Mouse (Mus musculus): ENCODE measurements around the gene Slc7a9.

Slc7a9 gene

GRCm38 (mm10) chr7:35447996-35448846 is at the start of gene Slc7a9:
TSS of gene Slc7a9 (plus strand) at chr7:35448796.
- no peak for DNase-seq

- DNase-seq, result no peak
Observed at GRCm38 (mm10) chr7:35401169-35401568, 47.4 kb upstream of the Slc7a9 start.

- DNase-seq, result no peak
Observed at GRCm38 (mm10) chr7:35415226-35415625, 33.4 kb upstream of the Slc7a9 start.

- no peak for DNase-seq
Observed at GRCm38 (mm10) chr7:35415801-35416653, 32.6 kb upstream of the Slc7a9 start.

- no peak for DNase-seq
Observed at GRCm38 (mm10) chr7:35416654-35416948, 32.0 kb upstream of the Slc7a9 start.

- DNase-seq, result no peak
Observed at GRCm38 (mm10) chr7:35423071-35423470, 25.5 kb upstream of the Slc7a9 start.

GRCm38 (mm10) chr7:35428146-35428545 is 20.4 kb upstream of the Slc7a9 start:
- no peak for DNase-seq

GRCm38 (mm10) chr7:35435266-35435665 is 13.3 kb upstream of the Slc7a9 start:
- no peak for DNase-seq

- no peak for DNase-seq
Observed at GRCm38 (mm10) chr7:35447501-35447900, 1.1 kb upstream of the Slc7a9 start.

GRCm38 (mm10) chr7:35448867-35449266 is 271 bp downstream of the Slc7a9 start:
- DNase-seq, result no peak

- DNase-seq, result no peak
Observed at GRCm38 (mm10) chr7:35456091-35456814, 7.7 kb downstream of the Slc7a9 start.

- DNase-seq, result no peak
Observed at GRCm38 (mm10) chr7:35460971-35461370, 12.4 kb downstream of the Slc7a9 start.

- no peak for DNase-seq
Observed at GRCm38 (mm10) chr7:35465027-35465426, 16.4 kb downstream of the Slc7a9 start.

GRCm38 (mm10) chr7:35467856-35468255 is 19.3 kb downstream of the Slc7a9 start:
- no peak for DNase-seq

GRCm38 (mm10) chr7:35470794-35471193 is 22.2 kb downstream of the Slc7a9 start:
- no peak for DNase-seq

- DNase-seq, result no peak
Observed at GRCm38 (mm10) chr7:35476457-35476856, 27.9 kb downstream of the Slc7a9 start.

- DNase-seq, result no peak
Observed at GRCm38 (mm10) chr7:35485126-35485525, 36.5 kb downstream of the Slc7a9 start.

- no peak for DNase-seq
Observed at GRCm38 (mm10) chr7:35486553-35486952, 38.0 kb downstream of the Slc7a9 start.

GRCm38 (mm10) chr7:35490186-35490585 is 41.6 kb downstream of the Slc7a9 start:
- no peak for DNase-seq

GRCm38 (mm10) chr7:35491005-35491404 is 42.4 kb downstream of the Slc7a9 start:
- DNase-seq, result no peak

GRCm38 (mm10) chr7:35497516-35497915 is 48.9 kb downstream of the Slc7a9 start:
- no peak for DNase-seq

GRCm38 (mm10) chr7:35501995-35502394 is 53.4 kb downstream of the Slc7a9 start:
- DNase-seq, result no peak
